9 mouse cellular contexts compared by ENCODE assay signal in the genomic region with DNA sequence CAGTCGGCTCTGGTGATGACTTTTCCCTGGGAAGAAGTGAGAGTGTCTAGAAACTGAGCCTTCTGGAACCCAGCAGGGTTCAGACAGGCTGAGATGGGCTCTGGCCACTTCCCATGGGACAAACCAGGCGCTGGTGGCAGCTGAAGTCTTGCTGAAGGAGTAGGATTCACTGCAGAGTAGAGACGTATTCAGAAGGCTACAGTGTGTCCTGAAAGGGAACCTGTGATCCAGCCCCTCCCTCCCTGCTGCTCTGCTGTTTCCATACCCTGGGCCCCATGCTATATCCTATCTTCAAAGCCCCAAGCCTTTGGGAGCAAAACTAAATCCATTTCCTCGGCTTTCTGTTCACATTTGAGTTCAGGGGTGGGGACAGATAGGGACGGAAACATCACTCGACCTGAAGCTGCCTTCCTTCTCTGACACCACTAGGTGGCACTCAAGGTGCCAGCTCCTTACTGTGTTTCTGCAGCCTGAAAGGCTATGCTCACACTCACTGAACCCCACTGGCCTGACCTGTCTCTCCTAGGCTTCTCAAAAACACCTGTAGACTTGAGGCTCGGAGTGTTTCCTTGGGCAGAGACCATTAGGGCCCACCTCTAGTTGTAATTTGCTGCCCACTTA. TPM values are rescaled to one million over a fixed set of nuclear protein-coding genes. Genes with fewer than 3 reads are reported as not detected.
DNase-seq lines count a peak whose midpoint lies in the region; ATAC-seq and TF ChIP-seq lines count a peak whose summit lies in the region.
"Had no signal": no experiment of that assay in that cellular context is flagged by ENCODE, and none has a peak within 500 bp of the region (broad histone marks: within the 10 kb centered on the region; RNA-seq: fewer than 3 reads in every experiment).

No protein-coding gene starts in this region.

- intact Hi-C loops in left cerebral cortex, adult 2 months (cut with DNase I), result loop anchor here (1.0 to 10.0 kb wide), 3 partner anchors 54 to 458 kb away; no protein-coding TSS in a partner anchor

- TF ChIP-seq POLR2A in small intestine, adult 2 months (IDR thresholded peaks at IDR 0.05; ENCODE audit: low read depth, low read length), result no peak

- H3K36me3 ChIP-seq in hindbrain, postnatal 0 days (ENCODE audit: insufficient read depth, low read length), result no peaks in the 10 kb centered on the region
- H3K36me3 ChIP-seq in small intestine, adult 2 months (ENCODE audit: control insufficient read depth, insufficient read depth, low read length), result no peaks in the 10 kb centered on the region

- 26% methylated on average over 7 of the region's 7 CpGs for WGBS in hindbrain, postnatal 0 days
- WGBS in small intestine, adult 2 months, result 25% methylated on average over 7 of the region's 7 CpGs

- peaks cover 9% of the 10 kb centered on the region for H3K4me1 ChIP-seq in hindbrain, postnatal 0 days (ENCODE audit: insufficient read depth, low read length)
- H3K4me1 ChIP-seq in small intestine, adult 2 months (ENCODE audit: control insufficient read depth, insufficient read depth, insufficient read length, low read length), result no peaks in the 10 kb centered on the region

- no peak overlapping the region for H3K27ac ChIP-seq in hindbrain, postnatal 0 days
- H3K27ac ChIP-seq in left cerebral cortex, adult 2 months, result no peak overlapping the region
- H3K27ac ChIP-seq in small intestine, adult 2 months (ENCODE audit: insufficient read depth, low read depth, low read length), result no peak overlapping the region

- H3K27me3 ChIP-seq in hindbrain, postnatal 0 days (ENCODE audit: insufficient read depth, low read length), result no peaks in the 10 kb centered on the region
- no peaks in the 10 kb centered on the region for H3K27me3 ChIP-seq in small intestine, adult 2 months (ENCODE audit: control insufficient read depth, insufficient read depth, low read length)

- peak; percentile 93 for TF ChIP-seq CTCF in hindbrain, postnatal 0 days (IDR thresholded peaks at IDR 0.05; ENCODE audit: low read depth)
- TF ChIP-seq CTCF in left cerebral cortex, adult 2 months (IDR thresholded peaks at IDR 0.05), result peak; percentile 97
- TF ChIP-seq CTCF in small intestine, adult 2 months (IDR thresholded peaks at IDR 0.05; ENCODE audit: extremely low read depth, insufficient read length, insufficient replicate concordance, low read depth, low read length), result peak; percentile 79; the same call in 1 of the 2 replicates

- no peak overlapping the region for H3K4me3 ChIP-seq in hindbrain, postnatal 0 days (ENCODE audit: low read length)
- H3K4me3 ChIP-seq in left cerebral cortex, adult 2 months, result no peak overlapping the region
- H3K4me3 ChIP-seq in small intestine, adult 2 months (ENCODE audit: low read depth, low read length), result no peak overlapping the region
- H3K4me3 ChIP-seq: megakaryocyte, embryonic 14.5 days had no signal

- no peak overlapping the region for H3K9ac ChIP-seq in hindbrain, postnatal 0 days (replicated peaks; ENCODE audit: low read length)

- DNase-seq in urinary bladder, postnatal 14 days (ENCODE audit: low spot score), result peak; percentile 33
- no peak for DNase-seq in urinary bladder, postnatal 4 days (ENCODE audit: low spot score in 2 of 2)
- DNase-seq in cerebellum, adult 9-10 months, result peak; percentile 84
- DNase-seq in frontal cortex, adult 2 months (ENCODE audit: extremely low spot score in 1 of 2, low spot score in 1 of 2), result peak; percentile 43 to 82
- peak; percentile 83 for DNase-seq in hindbrain, postnatal 0 days (ENCODE audit: low spot score)
- peak; percentile 59 to 67 for DNase-seq in left cerebral cortex, adult 2 months (ENCODE audit: extremely low spot score in 1 of 2, low spot score in 2 of 2)

- H3K9me3 ChIP-seq in hindbrain, postnatal 0 days (ENCODE audit: low read length), result no peaks in the 10 kb centered on the region
- H3K9me3 ChIP-seq: megakaryocyte, embryonic 14.5 days had no signal

- peak; percentile 71 for ATAC-seq in hindbrain, postnatal 0 days
- ATAC-seq in megakaryocyte-erythroid progenitor cell, adult 5-6 weeks (replicated peaks; ENCODE audit: low FRiP score, low TSS enrichment, poor library complexity, severe bottlenecking), result peak; percentile 88

- peak overlapping the region; percentile 23; the same call in 1 of the 2 replicates for H3K4me2 ChIP-seq in hindbrain, postnatal 0 days (ENCODE audit: low read depth, low read length)

RNA-seq across cellular contexts. Expression of a gene that starts 16.7 kb away (rescaled TPM):
- 111 and 132 TPM in 2 replicates for polyA plus RNA-seq in frontal cortex, adult 2 months (2012; rRNA removed)
- total RNA-seq in hindbrain, postnatal 0 days (2014; rRNA removed), result 134 and 142 TPM in 2 replicates
- polyA plus RNA-seq in hindbrain, postnatal 0 days (2015; fragmentation: Nextera tagmentation; extraction: Ambion mirVana), result 29.7 and 32.7 TPM in 2 replicates
- 100 to 1,000 TPM; 140 to 148 TPM for total RNA-seq in left cerebral cortex, adult 2 months (2021)
- not detected in 2 replicates for total RNA-seq in megakaryocyte-erythroid progenitor cell, adult 5-6 weeks (2014; fragmentation: Nextera tagmentation)
- not detected in 2 replicates for total RNA-seq in megakaryocyte-erythroid progenitor cell, adult 5-6 weeks (2017)
- polyA plus RNA-seq in small intestine, adult 2 months (2012; rRNA removed), result 0.58 and 0.63 TPM in 2 replicates

RNA-seq across cellular contexts. Expression of a gene that starts 32.6 kb away (rescaled TPM):
- polyA plus RNA-seq in frontal cortex, adult 2 months (2012; rRNA removed), result 104 and 113 TPM in 2 replicates
- total RNA-seq in hindbrain, postnatal 0 days (2014; rRNA removed), result 127 and 128 TPM in 2 replicates
- 79.1 and 80.0 TPM in 2 replicates for polyA plus RNA-seq in hindbrain, postnatal 0 days (2015; fragmentation: Nextera tagmentation; extraction: Ambion mirVana)
- 10 to 100 TPM; 95.6 to 96.2 TPM for total RNA-seq in left cerebral cortex, adult 2 months (2021)
- 241 and 316 TPM in 2 replicates for total RNA-seq in megakaryocyte-erythroid progenitor cell, adult 5-6 weeks (2014; fragmentation: Nextera tagmentation)
- total RNA-seq in megakaryocyte-erythroid progenitor cell, adult 5-6 weeks (2017), result 53.5 and 112 TPM in 2 replicates
- polyA plus RNA-seq in small intestine, adult 2 months (2012; rRNA removed), result 132 and 223 TPM in 2 replicates

RNA-seq across cellular contexts. Expression of a gene that starts 36.9 kb away (rescaled TPM):
- 0.66 and 0.71 TPM in 2 replicates for polyA plus RNA-seq in frontal cortex, adult 2 months (2012; rRNA removed)
- total RNA-seq in hindbrain, postnatal 0 days (2014; rRNA removed), result not detected in 2 replicates
- 0.08 TPM in 1 of 2 replicates, not detected in the other for polyA plus RNA-seq in hindbrain, postnatal 0 days (2015; fragmentation: Nextera tagmentation; extraction: Ambion mirVana)
- under 1 TPM; 0.40 to 0.48 TPM for total RNA-seq in left cerebral cortex, adult 2 months (2021)
- total RNA-seq in megakaryocyte-erythroid progenitor cell, adult 5-6 weeks (2014; fragmentation: Nextera tagmentation), result 0.33 TPM in 1 of 2 replicates, not detected in the other
- 0.15 TPM in 1 of 2 replicates, not detected in the other for total RNA-seq in megakaryocyte-erythroid progenitor cell, adult 5-6 weeks (2017)
- polyA plus RNA-seq in small intestine, adult 2 months (2012; rRNA removed), result 0.03 TPM in 1 of 2 replicates, not detected in the other

Comparison
In these comparisons a context has a peak if more than half of its experiments do, and no peak if none do; other contexts are left out.
1. DNase-seq: peak in urinary bladder, postnatal 14 days (single experiment), cerebellum, adult 9-10 months (single experiment), frontal cortex, adult 2 months (2 of 2), hindbrain, postnatal 0 days (single experiment) and left cerebral cortex, adult 2 months (2 of 2); none in urinary bladder, postnatal 4 days (0 of 2).
2. RNA of a gene that starts 16.7 kb away (total RNA-seq): 140 to 148 TPM in left cerebral cortex, adult 2 months and 134 to 142 TPM in hindbrain, postnatal 0 days; not detected in megakaryocyte-erythroid progenitor cell, adult 5-6 weeks; every median in the first group is over 100 times any median in the second.
3. Peak in every context shown above with its lines, with median percentiles within 50 percentile points of each other: CTCF ChIP-seq.